Mouse (Mus musculus) E14TG2a.4 (cell line): Measurements from ENCODE around the gene Kcnq5.

ENCODE experiments used
- CTCF ChIP-seq: conservative IDR thresholded peaks from 2 replicates; pipeline ENCODE4 v1.5.1; 2014; ENCODE audit warnings: low read length
- NANOG ChIP-seq: IDR thresholded peaks from 2 replicates; pipeline ENCODE4 v1.6.1; 2014; ENCODE audit warnings: borderline replicate concordance, low read length, mixed read lengths
- POU5F1 ChIP-seq: IDR thresholded peaks from 2 replicates; pipeline ENCODE4 v1.6.1; 2014; ENCODE audit warnings: low read length, borderline replicate concordance

GRCm38 (mm10) chr1:21506665-21507064 lies 455.1 kb downstream of the Kcnq5 start:
- TF ChIP-seq CTCF: no peak
- TF ChIP-seq POU5F1: no peak
- no peak for TF ChIP-seq NANOG
